Mouse (Mus musculus): ENCODE measurements around the gene Clcf1. TPM values are rescaled to one million over a fixed set of nuclear protein-coding genes. Genes with fewer than 3 reads are reported as not detected.

Clcf1 gene
- polyA plus RNA-seq, 1 experiment from 2014 or later = 4.6 TPM

DNA sequence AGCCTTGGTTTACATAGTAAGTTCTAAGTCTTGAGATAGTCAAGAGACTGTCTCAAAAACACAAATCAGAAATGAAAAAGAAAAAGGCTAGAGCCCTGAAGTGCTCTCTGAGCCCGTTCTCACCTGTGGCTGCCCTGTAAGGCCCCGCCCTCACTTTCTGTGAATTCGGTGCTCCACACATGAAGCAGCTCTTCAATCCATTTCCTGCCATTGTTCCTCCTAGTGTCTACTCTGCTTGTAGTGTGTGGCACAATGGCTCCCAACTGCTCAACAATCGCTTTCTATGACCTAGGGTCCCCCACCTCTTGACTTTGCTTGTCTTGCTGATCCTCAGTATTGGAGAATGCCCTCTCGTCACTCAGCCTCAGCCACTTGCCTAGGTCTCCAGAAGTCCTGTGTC is 13.4 kb downstream of the Clcf1 start:
- Histone ChIP-seq H3K27ac (replicated peaks; ENCODE audit: low read depth, low read length) (no peak overlapping the region), H3K4me2 (ENCODE audit: low read depth, low read length) (no peak overlapping the region), H3K4me1 (ENCODE audit: control insufficient read depth, insufficient read depth, low read length) (no peaks in the 10 kb centered on the region), H3K9ac (replicated peaks; ENCODE audit: low read length) (no peak overlapping the region), H3K4me3 (ENCODE audit: low read depth, low read length) (no peak overlapping the region), H3K27me3 (ENCODE audit: control insufficient read depth, insufficient read depth, low read length) (0 out of 2 replicates have a peak, but pooled peaks cover 2% of the 10 kb centered on the region), H3K36me3 (replicated peaks; ENCODE audit: control insufficient read depth, insufficient read depth, low read depth, low read length) (no peaks in the 10 kb centered on the region), H3K9me3 (replicated peaks; ENCODE audit: control insufficient read depth, low read length) (no peaks in the 10 kb centered on the region)
- ATAC-seq (replicated peaks; ENCODE audit: insufficient number of reproducible peaks, low FRiP score, low TSS enrichment, low read depth) = no peak
- WGBS = 75% methylated on average over 5 of the region's 5 CpGs
- DNase-seq (ENCODE audit: low spot score) = no peak

DNA sequence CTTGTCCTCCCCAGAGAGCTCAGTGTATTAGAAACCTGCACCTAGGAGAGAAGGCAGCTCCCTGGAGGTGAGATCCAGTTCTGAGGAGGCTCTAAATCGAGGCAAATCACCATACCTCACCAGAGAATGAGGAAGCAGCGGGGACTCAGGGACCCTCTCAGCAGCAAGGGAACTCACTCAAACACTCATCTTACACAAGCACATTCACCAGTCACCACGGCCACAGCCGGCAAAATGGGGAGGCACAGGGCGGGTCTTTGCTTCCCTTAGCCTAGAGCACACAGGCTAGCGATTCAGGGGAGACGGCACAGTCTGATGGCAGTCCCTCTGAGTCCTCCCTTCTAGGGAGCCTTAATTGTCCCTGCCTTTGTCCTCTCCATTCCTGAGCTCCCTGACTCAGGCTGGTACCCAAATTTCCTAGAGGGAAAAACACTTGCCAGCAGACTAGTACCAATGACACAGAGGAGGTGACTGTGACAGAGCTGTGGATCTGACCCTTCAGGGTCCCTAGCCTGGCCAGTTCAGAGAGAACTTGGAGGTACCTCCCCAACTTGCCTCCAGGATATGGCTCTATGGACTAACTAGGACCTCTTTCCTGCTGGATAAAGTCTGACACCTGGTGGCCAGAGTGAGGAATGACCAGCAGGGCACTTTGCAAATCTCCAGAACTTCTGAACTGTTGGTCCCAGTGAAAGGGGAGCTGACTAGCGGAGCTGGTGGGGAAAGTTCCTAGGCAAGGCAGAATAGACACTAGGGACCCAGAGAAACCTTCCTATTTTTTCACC is 14.0 kb downstream of the Clcf1 start:
- H3K4me3 ChIP-seq (ENCODE audit: low read depth, low read length) = no peak overlapping the region
- no peaks in the 10 kb centered on the region for H3K36me3 ChIP-seq (replicated peaks; ENCODE audit: control insufficient read depth, insufficient read depth, low read depth, low read length)
- DNase-seq (ENCODE audit: low spot score) (peak; percentile 91), ATAC-seq (replicated peaks; ENCODE audit: insufficient number of reproducible peaks, low FRiP score, low TSS enrichment, low read depth) (0 out of 2 replicates have a peak, but pooled peaks have one; percentile 63)
- H3K4me2 ChIP-seq (ENCODE audit: low read depth, low read length) = no peak overlapping the region
- no peak overlapping the region for H3K9ac ChIP-seq (replicated peaks; ENCODE audit: low read length)
- 0 out of 2 replicates have a peak, but pooled peaks cover 2% of the 10 kb centered on the region for H3K27me3 ChIP-seq (ENCODE audit: control insufficient read depth, insufficient read depth, low read length)
- H3K27ac ChIP-seq (replicated peaks; ENCODE audit: low read depth, low read length) = no peak overlapping the region
- WGBS = 26% methylated on average over 8 of the region's 8 CpGs
- H3K9me3 ChIP-seq (replicated peaks; ENCODE audit: control insufficient read depth, low read length) = no peaks in the 10 kb centered on the region
- H3K4me1 ChIP-seq (ENCODE audit: control insufficient read depth, insufficient read depth, low read length) = no peaks in the 10 kb centered on the region

DNA sequence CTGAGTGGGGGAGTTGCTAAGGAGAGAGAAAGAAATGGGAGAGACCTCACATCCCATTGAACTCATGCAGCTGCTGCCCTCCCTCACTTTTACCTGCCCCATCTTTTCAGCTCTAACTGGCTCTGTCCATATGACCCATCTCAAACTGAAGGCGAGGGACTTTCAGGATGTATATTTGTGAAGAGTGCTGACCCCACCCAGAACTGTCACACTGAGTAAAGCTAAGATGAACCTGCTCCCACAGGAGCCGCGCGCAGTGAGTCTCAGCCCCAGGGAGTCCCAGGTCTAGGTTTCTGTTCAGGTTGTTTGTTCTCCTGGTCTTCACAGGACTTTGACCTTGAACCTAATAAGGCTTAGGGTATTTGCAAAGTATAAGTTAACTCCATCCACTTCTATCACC is 14.9 kb downstream of the Clcf1 start:
- Histone ChIP-seq H3K36me3 (replicated peaks; ENCODE audit: control insufficient read depth, insufficient read depth, low read depth, low read length) (no peaks in the 10 kb centered on the region), H3K4me1 (ENCODE audit: control insufficient read depth, insufficient read depth, low read length) (no peaks in the 10 kb centered on the region), H3K4me3 (ENCODE audit: low read depth, low read length) (no peak overlapping the region), H3K27ac (replicated peaks; ENCODE audit: low read depth, low read length) (no peak overlapping the region), H3K9ac (replicated peaks; ENCODE audit: low read length) (no peak overlapping the region), H3K27me3 (ENCODE audit: control insufficient read depth, insufficient read depth, low read length) (0 out of 2 replicates have a peak, but pooled peaks cover 2% of the 10 kb centered on the region), H3K9me3 (replicated peaks; ENCODE audit: control insufficient read depth, low read length) (no peaks in the 10 kb centered on the region), H3K4me2 (ENCODE audit: low read depth, low read length) (no peak overlapping the region)
- DNase-seq (ENCODE audit: low spot score) (no peak), ATAC-seq (replicated peaks; ENCODE audit: insufficient number of reproducible peaks, low FRiP score, low TSS enrichment, low read depth) (no peak)
- 80% methylated on average over 4 of the region's 4 CpGs for WGBS

DNA sequence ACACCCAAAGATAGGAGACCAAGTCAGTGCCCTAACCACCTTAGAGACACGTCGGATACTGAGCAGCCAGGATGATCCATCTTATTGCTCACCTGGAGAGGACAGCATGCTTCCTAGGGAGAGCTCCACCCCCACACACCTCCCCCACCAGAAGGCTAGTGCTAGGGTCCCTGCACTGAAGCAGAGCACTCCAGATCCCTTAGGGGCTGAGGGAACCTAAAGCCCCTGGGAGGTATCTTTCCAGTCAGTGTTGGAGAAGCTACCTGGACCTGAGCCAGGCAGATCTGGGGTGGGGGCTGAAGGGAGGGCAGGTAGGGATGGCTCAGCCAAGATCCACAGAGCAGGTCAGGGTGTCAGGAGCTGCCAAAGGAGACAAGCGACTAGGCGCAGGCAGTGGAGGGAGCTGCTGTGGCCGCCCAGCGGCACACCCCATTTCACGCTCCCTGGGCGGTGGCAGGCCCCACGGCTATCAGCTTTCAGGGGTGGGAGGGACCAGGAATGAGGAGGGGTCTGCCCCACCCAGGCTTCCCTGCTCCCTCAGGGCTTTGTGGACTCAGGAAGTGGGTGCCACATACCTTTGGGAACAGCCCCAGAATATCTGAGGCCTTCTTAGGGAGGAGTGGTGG is 15.5 kb downstream of the Clcf1 start:
- H3K4me3 ChIP-seq (ENCODE audit: low read depth, low read length) = no peak overlapping the region
- no peaks in the 10 kb centered on the region for H3K9me3 ChIP-seq (replicated peaks; ENCODE audit: control insufficient read depth, low read length)
- H3K27ac ChIP-seq (replicated peaks; ENCODE audit: low read depth, low read length) = no peak overlapping the region
- 0 out of 2 replicates have a peak, but pooled peaks cover 2% of the 10 kb centered on the region for H3K27me3 ChIP-seq (ENCODE audit: control insufficient read depth, insufficient read depth, low read length)
- H3K9ac ChIP-seq (replicated peaks; ENCODE audit: low read length) = no peak overlapping the region
- no peak for ATAC-seq (replicated peaks; ENCODE audit: insufficient number of reproducible peaks, low FRiP score, low TSS enrichment, low read depth)
- 24% methylated on average over 9 of the region's 9 CpGs for WGBS
- no peaks in the 10 kb centered on the region for H3K36me3 ChIP-seq (replicated peaks; ENCODE audit: control insufficient read depth, insufficient read depth, low read depth, low read length)
- H3K4me2 ChIP-seq (ENCODE audit: low read depth, low read length) = no peak overlapping the region
- no peaks in the 10 kb centered on the region for H3K4me1 ChIP-seq (ENCODE audit: control insufficient read depth, insufficient read depth, low read length)
- DNase-seq (ENCODE audit: low spot score) = no peak

DNA sequence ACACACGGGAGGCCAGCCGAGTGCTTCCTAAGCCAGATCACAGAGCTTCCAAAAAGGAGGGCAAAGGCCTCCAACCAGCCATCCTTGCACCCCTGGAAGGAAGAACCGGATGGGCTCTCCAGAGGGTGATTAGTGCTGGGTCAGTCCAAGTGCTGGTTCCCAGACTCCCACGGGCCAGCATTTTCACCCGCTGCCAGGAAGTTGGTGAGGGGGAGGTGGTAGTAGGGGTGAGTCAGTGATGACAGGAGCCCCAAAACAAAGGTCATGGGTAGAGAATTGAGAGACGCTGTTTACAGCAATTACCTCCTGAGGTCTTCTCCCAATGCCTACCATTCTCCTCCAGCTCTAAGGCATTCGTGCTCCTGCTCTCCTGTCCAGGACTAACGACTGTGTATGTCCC is 16.4 kb downstream of the Clcf1 start:
- H3K4me2 ChIP-seq (ENCODE audit: low read depth, low read length) = no peak overlapping the region
- no peaks in the 10 kb centered on the region for H3K4me1 ChIP-seq (ENCODE audit: control insufficient read depth, insufficient read depth, low read length)
- DNase-seq (ENCODE audit: low spot score) (no peak), ATAC-seq (replicated peaks; ENCODE audit: insufficient number of reproducible peaks, low FRiP score, low TSS enrichment, low read depth) (no peak)
- no peaks in the 10 kb centered on the region for H3K9me3 ChIP-seq (replicated peaks; ENCODE audit: control insufficient read depth, low read length)
- no peak overlapping the region for H3K4me3 ChIP-seq (ENCODE audit: low read depth, low read length)
- 81% methylated on average over 8 of the region's 8 CpGs for WGBS
- H3K27ac ChIP-seq (replicated peaks; ENCODE audit: low read depth, low read length) = no peak overlapping the region
- 0 out of 2 replicates have a peak, but pooled peaks cover 2% of the 10 kb centered on the region for H3K27me3 ChIP-seq (ENCODE audit: control insufficient read depth, insufficient read depth, low read length)
- no peak overlapping the region for H3K9ac ChIP-seq (replicated peaks; ENCODE audit: low read length)
- no peaks in the 10 kb centered on the region for H3K36me3 ChIP-seq (replicated peaks; ENCODE audit: control insufficient read depth, insufficient read depth, low read depth, low read length)

DNA sequence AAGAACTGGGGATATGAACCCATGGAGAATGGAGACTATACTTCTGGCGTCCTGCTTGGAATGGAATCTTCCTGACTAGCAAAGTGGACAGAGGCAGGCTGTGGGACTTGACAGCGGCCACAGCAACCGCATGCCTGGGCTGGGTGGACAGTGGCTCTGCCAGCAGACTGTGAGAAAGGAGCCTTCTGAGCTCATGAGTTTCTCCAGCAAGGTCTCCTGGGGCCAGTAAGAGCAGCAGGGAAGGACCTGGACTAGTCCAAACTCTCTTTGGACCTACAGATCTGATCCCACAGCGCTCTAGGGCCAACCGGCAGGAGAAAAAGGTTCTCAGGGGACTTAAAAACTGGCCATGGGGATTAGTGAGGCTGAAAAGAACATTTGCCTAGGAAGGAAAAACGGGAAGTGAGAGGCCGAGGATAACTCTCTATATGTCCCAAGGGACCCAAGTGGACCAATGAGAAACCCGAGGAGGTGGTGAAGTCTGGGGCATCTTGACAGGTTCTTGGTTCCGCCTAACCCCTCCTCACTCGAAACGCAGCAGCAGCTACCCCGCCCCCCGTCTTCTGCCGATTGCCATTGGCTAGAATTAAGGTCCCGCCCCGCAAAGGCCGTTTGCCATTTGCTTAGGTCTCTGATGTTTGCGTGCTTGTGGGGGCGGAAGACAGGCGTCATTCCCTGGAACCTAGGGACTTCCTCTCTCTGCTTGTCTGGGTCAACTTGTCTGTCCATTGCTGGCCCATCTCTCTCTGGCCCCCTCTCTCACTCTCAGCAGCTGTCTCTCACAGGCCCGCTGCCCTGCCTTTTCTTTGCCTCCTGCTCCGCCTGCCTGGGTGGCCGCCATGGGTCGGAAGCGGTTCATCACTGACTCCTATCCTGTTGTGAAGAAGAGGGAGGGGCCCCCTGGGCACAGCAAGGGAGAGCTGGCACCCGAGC is 17.5 kb downstream of the Clcf1 start, which contains the start of gene Pold4:
Gene Pold4, plus strand, starts transcription at position 647 of the 933 bp plus-strand sequence.
- Histone ChIP-seq H3K4me3 (ENCODE audit: low read depth, low read length) (peak within 1 kb of the TSS; percentile 59), H3K9me3 (replicated peaks; ENCODE audit: control insufficient read depth, low read length) (no peaks in the 10 kb centered on the region), H3K36me3 (replicated peaks; ENCODE audit: control insufficient read depth, insufficient read depth, low read depth, low read length) (no peaks in the 10 kb centered on the region), H3K27me3 (ENCODE audit: control insufficient read depth, insufficient read depth, low read length) (0 out of 2 replicates have a peak, but pooled peaks cover 2% of the 10 kb centered on the region), H3K9ac (replicated peaks; ENCODE audit: low read length) (peak within 1 kb of the TSS; percentile 60), H3K27ac (replicated peaks; ENCODE audit: low read depth, low read length) (peak within 1 kb of the TSS; percentile 17; the same call in 1 of the 2 replicates), H3K4me1 (ENCODE audit: control insufficient read depth, insufficient read depth, low read length) (no peaks in the 10 kb centered on the region), H3K4me2 (ENCODE audit: low read depth, low read length) (peak within 1 kb of the TSS; percentile 85)
- DNase-seq (ENCODE audit: low spot score) = peak; percentile 94
- WGBS = 11% methylated on average over 26 of the region's 26 CpGs
- ATAC-seq (replicated peaks; ENCODE audit: insufficient number of reproducible peaks, low FRiP score, low TSS enrichment, low read depth) = peak; percentile 51

DNA sequence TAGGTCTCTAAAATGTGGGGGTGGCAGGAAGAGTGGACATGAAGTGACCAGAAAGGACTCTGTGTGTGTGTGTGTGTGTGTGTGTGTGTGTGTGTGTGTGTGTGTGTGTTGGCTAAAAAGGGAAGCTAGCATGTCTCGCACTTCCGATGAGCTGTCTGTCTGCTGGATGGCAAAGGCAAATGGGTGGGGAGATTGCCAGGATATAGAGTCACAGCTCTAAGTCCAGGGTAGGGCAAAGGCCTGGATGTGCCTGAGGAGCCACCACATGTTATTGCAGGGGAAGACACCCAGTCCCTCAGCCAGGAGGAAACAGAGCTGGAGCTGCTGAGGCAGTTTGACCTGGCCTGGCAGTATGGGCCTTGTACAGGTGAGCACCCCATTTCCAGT is 18.1 kb downstream of the Clcf1 start:
- no peaks in the 10 kb centered on the region for H3K36me3 ChIP-seq (replicated peaks; ENCODE audit: control insufficient read depth, insufficient read depth, low read depth, low read length)
- H3K27ac ChIP-seq (replicated peaks; ENCODE audit: low read depth, low read length) = no peak overlapping the region
- H3K9ac ChIP-seq (replicated peaks; ENCODE audit: low read length) = peak overlapping the region; percentile 60
- 63% methylated on average over 2 of the region's 2 CpGs for WGBS
- DNase-seq (ENCODE audit: low spot score) (no peak), ATAC-seq (replicated peaks; ENCODE audit: insufficient number of reproducible peaks, low FRiP score, low TSS enrichment, low read depth) (no peak)
- peak overlapping the region; percentile 59 for H3K4me3 ChIP-seq (ENCODE audit: low read depth, low read length)
- H3K27me3 ChIP-seq (ENCODE audit: control insufficient read depth, insufficient read depth, low read length) = 0 out of 2 replicates have a peak, but pooled peaks cover 2% of the 10 kb centered on the region
- peak overlapping the region; percentile 85 for H3K4me2 ChIP-seq (ENCODE audit: low read depth, low read length)
- H3K9me3 ChIP-seq (replicated peaks; ENCODE audit: control insufficient read depth, low read length) = no peaks in the 10 kb centered on the region
- H3K4me1 ChIP-seq (ENCODE audit: control insufficient read depth, insufficient read depth, low read length) = no peaks in the 10 kb centered on the region

Measured in embryonic facial prominence, embryonic 11.5 days (tissue).